Mouse (Mus musculus): ENCODE measurements at regions not wholly inside any gene's neighbourhood (a gene's known extent, or its start where the extent isn't known, plus 50 kb on each side); places are given as distances from the start of the nearest gene placed in this dataset.

GRCm38 (mm10) chr6:52368734-52369412, 55.6 kb downstream of the Evx1 start:
- in situ Hi-C loops (cut with MboI, MseI) = no loop called here

GRCm38 (mm10) chr6:52370806-52371360, 57.6 kb downstream of the Evx1 start:
- in situ Hi-C loops (cut with MboI, MseI) = no loop called here

GRCm38 (mm10) chr6:52379146-52379545, 65.8 kb downstream of the Evx1 start:
- in situ Hi-C loops (cut with MboI, MseI) = no loop called here

DNA sequence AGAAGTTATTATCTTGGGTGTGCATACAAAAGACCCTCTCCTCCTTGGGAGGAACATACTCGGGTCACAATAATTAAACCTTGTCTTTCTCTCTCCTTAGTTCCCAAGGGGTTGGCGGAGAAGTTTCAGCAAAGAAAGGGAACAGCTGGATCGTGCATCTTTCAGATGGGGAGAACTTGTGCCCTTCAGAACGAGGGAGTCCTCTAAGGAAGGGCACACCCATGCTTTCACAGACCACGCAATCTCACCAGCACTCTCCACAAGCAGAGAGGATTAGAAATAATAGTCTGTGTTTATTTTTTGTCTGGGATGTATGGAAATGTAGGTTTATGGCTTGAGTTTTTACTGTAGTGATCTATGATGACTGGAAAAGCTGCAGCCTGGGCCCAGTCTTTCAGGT, 66.3 kb downstream of the Evx1 start:
- in situ Hi-C loops (cut with MboI, MseI) = no loop called here

GRCm38 (mm10) chr6:52385044-52385443, 71.7 kb downstream of the Evx1 start:
- in situ Hi-C loops (cut with MboI, MseI) = no loop called here

GRCm38 (mm10) chr6:52401404-52401803, 88.1 kb downstream of the Evx1 start:
- in situ Hi-C loops (cut with MboI, MseI) = no loop called here

DNA sequence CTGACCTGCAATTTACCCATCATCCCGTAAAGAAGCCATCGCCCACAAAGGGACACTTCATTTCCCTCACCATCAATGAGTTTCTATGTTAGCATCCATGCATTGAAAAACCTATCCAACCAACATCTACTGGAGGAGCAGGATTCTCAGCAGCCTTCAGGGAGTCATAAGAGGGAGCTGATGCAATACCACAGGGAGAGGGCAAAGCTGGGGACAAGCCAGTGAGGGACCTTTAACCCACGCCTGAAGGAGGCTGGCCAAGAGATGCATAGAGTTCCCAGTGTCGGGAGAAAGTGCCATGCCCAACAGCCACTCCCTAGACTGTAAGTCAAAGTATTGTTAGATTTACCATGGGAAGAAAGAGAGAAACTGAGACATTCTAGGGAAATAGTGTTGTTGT, 96.7 kb downstream of the Evx1 start:
- in situ Hi-C loops (cut with MboI, MseI) = no loop called here

- in situ Hi-C loops (cut with MboI, MseI) = no loop called here
These were observed 97.4 kb downstream of the Evx1 start for GRCm38 (mm10) chr6:52410711-52411110.

DNA sequence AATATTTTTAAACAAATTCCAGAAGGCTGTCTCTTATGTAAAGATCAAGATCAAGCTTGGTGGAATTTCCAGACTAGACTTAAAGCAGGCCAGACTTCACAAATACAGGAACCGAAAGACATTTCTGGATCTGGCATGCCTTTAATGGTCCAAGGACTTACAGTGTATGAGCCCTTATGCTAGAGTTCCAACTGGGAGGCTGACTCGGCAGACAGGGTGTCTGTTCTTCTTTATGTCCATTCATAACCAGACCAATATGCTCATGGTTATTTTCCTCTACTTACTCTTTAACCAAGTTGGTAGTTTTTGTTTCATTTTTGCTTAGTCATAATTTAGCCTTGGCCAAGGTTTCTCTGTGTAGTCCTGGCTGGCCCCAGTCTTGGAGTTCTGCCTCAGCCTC, 98.0 kb downstream of the Evx1 start:
- in situ Hi-C loops (cut with MboI, MseI) = no loop called here

- in situ Hi-C loops (cut with MboI, MseI) = no loop called here
These were observed 100.3 kb downstream of the Evx1 start for GRCm38 (mm10) chr6:52413639-52414038.

GRCm38 (mm10) chr6:52415341-52415946, 102.1 kb downstream of the Evx1 start:
- in situ Hi-C loops (cut with MboI, MseI) = no loop called here

GRCm38 (mm10) chr6:52416491-52416890, 103.2 kb downstream of the Evx1 start:
- in situ Hi-C loops (cut with MboI, MseI) = no loop called here

DNA sequence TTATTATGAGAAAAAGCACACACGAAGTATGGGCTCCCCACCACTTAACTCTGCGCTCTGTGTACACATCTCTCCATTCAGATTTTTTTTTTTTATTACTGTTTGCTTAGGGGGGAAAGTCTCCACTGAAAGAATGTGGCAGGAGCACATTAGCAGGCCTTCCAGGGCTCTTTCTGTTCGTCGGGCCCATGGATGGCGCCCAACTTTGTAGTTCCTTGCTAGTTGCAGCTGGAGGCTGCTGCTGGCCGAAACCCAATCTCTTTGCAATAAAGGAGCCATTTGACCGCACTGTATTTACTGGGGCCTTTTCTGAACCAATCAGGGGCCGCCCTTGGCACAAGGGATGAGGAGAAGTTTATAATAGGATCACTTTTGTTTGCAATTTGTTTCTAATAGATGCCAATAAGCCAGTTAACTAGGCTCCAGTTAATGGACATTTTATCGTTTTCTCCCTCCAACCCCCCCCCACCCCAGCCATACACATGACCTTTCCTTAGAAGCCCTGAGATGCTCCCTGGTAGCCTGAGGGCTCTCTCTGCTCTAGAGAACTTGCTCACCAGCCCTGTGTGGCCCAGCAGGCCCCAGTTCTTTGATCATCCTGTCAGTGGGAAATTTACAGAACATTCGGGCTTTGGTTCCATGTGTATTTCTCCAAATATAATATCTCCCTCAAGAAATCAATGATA, 104.3 kb downstream of the Evx1 start:
- in situ Hi-C loops (cut with MboI, MseI) = no loop called here

DNA sequence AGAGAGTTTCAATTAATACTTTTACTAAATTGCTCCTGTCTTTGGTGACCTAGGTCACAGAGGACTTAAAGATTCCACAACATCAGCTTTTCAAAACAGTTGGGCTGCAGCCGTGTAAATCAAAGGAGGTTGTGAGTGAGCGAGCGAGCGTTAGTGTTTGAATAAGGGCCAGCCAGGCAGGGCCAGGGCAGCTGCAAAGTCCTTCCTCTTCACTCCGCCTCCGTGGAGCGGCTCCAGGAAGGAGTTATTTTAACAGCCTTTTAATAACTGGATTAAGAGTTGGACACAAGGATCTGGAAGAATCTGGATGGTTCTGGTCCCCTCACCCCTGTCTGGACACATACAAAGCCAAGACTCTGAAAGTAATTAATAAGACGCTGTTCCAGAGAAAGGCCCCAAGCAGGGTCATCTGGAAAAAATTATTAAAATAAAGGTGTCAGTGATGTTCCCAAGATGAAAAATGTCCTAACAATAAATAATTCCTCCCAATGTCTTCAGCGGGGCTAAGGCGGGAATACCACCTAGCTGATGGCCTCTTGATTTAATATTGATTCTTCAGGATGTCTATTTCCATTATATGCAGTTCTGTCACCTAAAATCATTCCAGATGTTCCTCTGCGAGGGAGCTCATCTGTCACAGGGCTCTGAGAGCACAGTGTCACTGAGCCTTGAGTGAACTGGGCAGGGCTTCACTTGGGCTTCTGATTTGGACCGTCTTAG, 105.3 kb downstream of the Evx1 start:
- in situ Hi-C loops (cut with MboI, MseI) = no loop called here

GRCm38 (mm10) chr6:52420276-52420970, 107.1 kb downstream of the Evx1 start:
- in situ Hi-C loops (cut with MboI, MseI) = no loop called here

DNA sequence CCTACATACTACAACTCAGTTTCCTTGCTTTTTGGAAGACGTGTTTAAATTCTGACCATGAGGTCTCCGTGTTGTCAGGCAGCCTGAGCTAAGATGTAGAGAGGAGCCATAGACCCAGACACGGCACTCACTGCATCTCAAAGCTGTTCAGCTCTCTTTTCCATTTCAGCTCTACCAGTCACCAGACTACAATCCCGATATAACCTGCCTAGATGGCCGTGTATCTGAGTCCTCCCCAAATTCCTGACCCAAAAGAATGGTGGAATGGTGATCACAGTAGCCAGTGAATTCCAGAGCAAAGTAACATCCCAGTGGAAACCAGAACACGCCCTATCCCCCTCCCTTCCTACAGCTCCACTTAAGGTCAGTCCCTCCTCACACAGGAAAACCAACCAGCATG, 108.5 kb downstream of the Evx1 start:
- in situ Hi-C loops (cut with MboI, MseI) = no loop called here

GRCm38 (mm10) chr6:52422686-52423085, 109.4 kb downstream of the Evx1 start:
- in situ Hi-C loops (cut with MboI, MseI) = no loop called here

- in situ Hi-C loops (cut with MboI, MseI) = no loop called here
These were observed 110.3 kb downstream of the Evx1 start for GRCm38 (mm10) chr6:52423581-52424107.

GRCm38 (mm10) chr6:52424440-52424839, 111.1 kb downstream of the Evx1 start:
- in situ Hi-C loops (cut with MboI, MseI) = no loop called here

GRCm38 (mm10) chr6:52425082-52425481, 111.8 kb downstream of the Evx1 start:
- in situ Hi-C loops (cut with MboI, MseI) = no loop called here
